Mouse (Mus musculus): Measurements from ENCODE around the gene Tmem120b. TPM values are rescaled to one million over a fixed set of nuclear protein-coding genes. Genes with fewer than 3 reads are reported as not detected.

The Tmem120b gene
- polyA plus RNA-seq, 1 experiment from 2014 or later, result 14.9 TPM

Other genes starting within 250 kb of the Tmem120b start
- 327 and 339 TPM in 2 replicates for gene Anapc5, start 247.1 kb upstream of the Tmem120b start, polyA plus RNA-seq (2015; fragmentation: Nextera tagmentation; extraction: Ambion mirVana)
- gene Rnf34, start 218.4 kb upstream of the Tmem120b start, polyA plus RNA-seq (2015; fragmentation: Nextera tagmentation; extraction: Ambion mirVana), result 32.6 and 35.9 TPM in 2 replicates
- 26.8 and 27.3 TPM in 2 replicates for gene Kdm2b, start 78.6 kb upstream of the Tmem120b start, polyA plus RNA-seq (2015; fragmentation: Nextera tagmentation; extraction: Ambion mirVana)
- gene Orai1, start 53.3 kb upstream of the Tmem120b start, polyA plus RNA-seq (2015; fragmentation: Nextera tagmentation; extraction: Ambion mirVana), result 16.8 and 19.1 TPM in 2 replicates
- 0.37 and 1.5 TPM in 2 replicates for gene Morn3, start 21.4 kb upstream of the Tmem120b start, polyA plus RNA-seq (2015; fragmentation: Nextera tagmentation; extraction: Ambion mirVana)
- gene Rhof, start 64.3 kb downstream of the Tmem120b start, polyA plus RNA-seq (2015; fragmentation: Nextera tagmentation; extraction: Ambion mirVana), result 2.2 and 2.4 TPM in 2 replicates
- 6.0 and 6.5 TPM in 2 replicates for gene Setd1b, start 73.8 kb downstream of the Tmem120b start, polyA plus RNA-seq (2015; fragmentation: Nextera tagmentation; extraction: Ambion mirVana)
- 60.0 and 63.8 TPM in 2 replicates for gene Psmd9, start 101.0 kb downstream of the Tmem120b start, polyA plus RNA-seq (2015; fragmentation: Nextera tagmentation; extraction: Ambion mirVana)
- 0.20 and 0.46 TPM in 2 replicates for gene Hpd, start 114.3 kb downstream of the Tmem120b start, polyA plus RNA-seq (2015; fragmentation: Nextera tagmentation; extraction: Ambion mirVana)
- gene Wdr66, start 183.7 kb downstream of the Tmem120b start, polyA plus RNA-seq (2015; fragmentation: Nextera tagmentation; extraction: Ambion mirVana), result 3.1 and 3.7 TPM in 2 replicates

Measured in heart, embryonic 16.5 days (tissue).